In the genomic region with DNA sequence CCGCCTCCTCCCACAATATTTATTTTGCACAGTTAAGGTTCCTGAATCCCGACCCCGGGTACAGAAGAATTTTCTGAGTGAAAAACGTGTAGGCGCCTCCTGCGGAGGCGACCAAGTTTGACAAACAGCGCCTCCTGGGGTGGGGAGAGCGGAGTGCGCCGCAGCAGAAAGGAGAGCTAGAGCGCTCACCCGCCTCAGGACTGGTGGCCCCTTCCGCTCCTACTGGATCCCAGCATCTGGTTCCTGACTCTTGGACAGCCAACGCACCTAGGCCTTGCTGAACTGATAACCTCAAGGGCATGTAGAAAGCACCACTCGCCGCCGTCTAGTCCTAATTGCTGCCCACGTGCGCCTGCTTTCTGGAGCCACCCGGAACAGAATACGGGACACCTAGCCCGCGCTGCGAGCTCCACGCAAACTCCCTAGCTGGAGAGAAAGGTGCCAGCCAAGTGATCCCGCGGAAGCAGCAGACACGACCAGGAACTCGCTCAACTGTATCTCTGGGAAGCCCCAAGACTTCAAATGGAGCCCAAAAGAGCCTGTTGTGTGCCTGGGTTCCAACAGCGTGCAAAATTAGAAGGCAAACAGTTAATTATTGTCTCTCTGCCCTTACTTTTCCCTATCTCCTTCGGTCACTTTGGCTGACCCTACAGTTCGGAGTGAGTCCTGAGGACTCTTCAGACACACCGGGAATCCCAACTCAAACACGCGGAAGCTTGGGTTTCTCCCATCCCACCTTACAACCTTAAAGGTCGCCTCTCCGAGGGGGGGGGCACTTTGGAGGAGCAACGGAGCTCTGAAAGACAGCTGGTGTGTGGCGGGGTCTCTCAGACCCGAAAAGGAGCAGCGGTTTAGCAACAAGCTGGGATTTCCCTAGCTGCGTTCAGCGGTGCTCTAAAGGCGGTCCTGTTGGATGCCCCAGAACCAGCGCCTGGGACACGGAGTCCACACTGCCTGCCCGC, we compare ENCODE assay signal across 7 mouse cellular contexts. TPM values are rescaled to one million over a fixed set of nuclear protein-coding genes. Genes with fewer than 3 reads are reported as not detected.
DNase-seq lines count a peak whose midpoint lies in the region; ATAC-seq and TF ChIP-seq lines count a peak whose summit lies in the region.

No protein-coding gene starts in this region.

- no peaks in the 10 kb centered on the region for H3K9me3 ChIP-seq in embryonic facial prominence, embryonic 10.5 days
- no peaks in the 10 kb centered on the region for H3K9me3 ChIP-seq in liver, postnatal 0 days (ENCODE audit: low read length)
- H3K9me3 ChIP-seq in stomach, embryonic 14.5 days (ENCODE audit: control insufficient read depth, low read depth, low read length), result no peaks in the 10 kb centered on the region

- no peak overlapping the region for H3K9ac ChIP-seq in liver, postnatal 0 days (replicated peaks)
- no peak overlapping the region for H3K9ac ChIP-seq in stomach, embryonic 14.5 days (replicated peaks; ENCODE audit: low read depth, low read length)

- no peaks in the 10 kb centered on the region for H3K36me3 ChIP-seq in embryonic facial prominence, embryonic 10.5 days (replicated peaks)
- no peaks in the 10 kb centered on the region for H3K36me3 ChIP-seq in liver, postnatal 0 days (replicated peaks; ENCODE audit: insufficient read depth, low read length)
- H3K36me3 ChIP-seq in stomach, embryonic 14.5 days (ENCODE audit: control insufficient read depth, insufficient read depth, low read length), result no peaks in the 10 kb centered on the region

- TF ChIP-seq EP300 in liver, postnatal 0 days (IDR thresholded peaks at IDR 0.05; ENCODE audit: low read depth), result no peak

- WGBS in embryonic facial prominence, embryonic 10.5 days, result under 1% methylated on average over 48 of the region's 48 CpGs
- WGBS in liver, postnatal 0 days (ENCODE audit: insufficient replicate concordance), result 3% methylated on average over 47 of the region's 48 CpGs
- under 1% methylated on average over 48 of the region's 48 CpGs for WGBS in stomach, embryonic 14.5 days

- no peak overlapping the region for H3K4me2 ChIP-seq in liver, postnatal 0 days (ENCODE audit: low read depth, low read length)
- H3K4me2 ChIP-seq in stomach, embryonic 14.5 days (replicated peaks; ENCODE audit: low read depth, low read length), result no peak overlapping the region

- TF ChIP-seq CTCF in liver, postnatal 0 days (IDR thresholded peaks at IDR 0.05; ENCODE audit: low read depth), result peak; percentile 52

- H3K4me1 ChIP-seq in embryonic facial prominence, embryonic 10.5 days, result peaks cover 83% of the 10 kb centered on the region
- peaks cover 3% of the 10 kb centered on the region; the same call in 1 of the 2 replicates for H3K4me1 ChIP-seq in liver, postnatal 0 days (ENCODE audit: insufficient read depth)
- peaks cover 13% of the 10 kb centered on the region for H3K4me1 ChIP-seq in stomach, embryonic 14.5 days (ENCODE audit: control insufficient read depth, insufficient read depth, low read length)

- peak; percentile 63 for DNase-seq in ovary, postnatal 36 days (ENCODE audit: low spot score)
- no peak for DNase-seq in ovary, postnatal 10 days (ENCODE audit: low spot score)
- peak; percentile 86 for DNase-seq in embryonic facial prominence, embryonic 10.5 days (ENCODE audit: low spot score)
- DNase-seq in heart, postnatal 14 days, result peak; percentile 73 to 81
- DNase-seq in liver, postnatal 0 days, result peak; percentile 56
- DNase-seq in gastrocnemius, adult 8-10 months (ENCODE audit: low spot score in 2 of 2), result no peak

- H3K27me3 ChIP-seq in embryonic facial prominence, embryonic 10.5 days (replicated peaks; ENCODE audit: low read depth, poor library complexity, severe bottlenecking), result peaks cover 100% of the 10 kb centered on the region
- peaks cover 99% of the 10 kb centered on the region for H3K27me3 ChIP-seq in liver, postnatal 0 days (ENCODE audit: insufficient read depth, low read length)
- H3K27me3 ChIP-seq in stomach, embryonic 14.5 days (ENCODE audit: control insufficient read depth, insufficient read depth, low read length), result peaks cover 82% of the 10 kb centered on the region

- peak overlapping the region; percentile 47 for H3K4me3 ChIP-seq in embryonic facial prominence, embryonic 10.5 days
- no peak overlapping the region for H3K4me3 ChIP-seq in liver, postnatal 0 days (ENCODE audit: low read depth, low read length)
- no peak overlapping the region for H3K4me3 ChIP-seq in stomach, embryonic 14.5 days (ENCODE audit: low read depth, low read length)

- ATAC-seq in liver, postnatal 0 days, result no peak
- peak; percentile 16; the same call in 1 of the 2 replicates for ATAC-seq in stomach, embryonic 14.5 days (ENCODE audit: insufficient number of reproducible peaks, insufficient read depth, low FRiP score, low read depth)

- intact Hi-C loops in heart, postnatal 14 days (cut with DNase I), result loop anchor here (2.0 to 10.0 kb wide), 3 partner anchors 254 to 830 kb away; no protein-coding TSS in a partner anchor

- peak overlapping the region; percentile 1; the same call in 1 of the 2 replicates for H3K27ac ChIP-seq in embryonic facial prominence, embryonic 10.5 days (replicated peaks)
- no peak overlapping the region for H3K27ac ChIP-seq in liver, postnatal 0 days (ENCODE audit: low read depth)
- no peak overlapping the region for H3K27ac ChIP-seq in stomach, embryonic 14.5 days (ENCODE audit: low read length)

RNA-seq across cellular contexts. Expression of a gene that starts 5.0 kb away (rescaled TPM):
- 8.4 and 9.4 TPM in 2 replicates for polyA plus RNA-seq in embryonic facial prominence, embryonic 10.5 days (2016; fragmentation: Nextera tagmentation; extraction: Ambion mirVana)
- total RNA-seq in heart, postnatal 14 days (2021), result 10 to 100 TPM; 13.2 to 15.2 TPM
- 0.05 TPM in 1 of 2 replicates, not detected in the other for polyA plus RNA-seq in liver, postnatal 0 days (2015; fragmentation: Nextera tagmentation; extraction: Ambion mirVana)
- 1.6 and 1.9 TPM in 2 replicates for polyA plus RNA-seq in stomach, embryonic 14.5 days (2014; fragmentation: Nextera tagmentation; extraction: Ambion mirVana)
- total RNA-seq in gastrocnemius, adult 8-10 months (2022), result 1 to 10 TPM; 5.8 to 8.5 (median 7.1) TPM

Comparison
In these comparisons a context has a peak if more than half of its experiments do, and no peak if none do; other contexts are left out.
1. DNase-seq: peak in ovary, postnatal 36 days (single experiment), embryonic facial prominence, embryonic 10.5 days (single experiment), heart, postnatal 14 days (2 of 2) and liver, postnatal 0 days (single experiment); none in ovary, postnatal 10 days (single experiment) and gastrocnemius, adult 8-10 months (0 of 2).